Mouse (Mus musculus) hindbrain, embryonic 11.5 days (tissue): Measurements from ENCODE around the gene Tanc1. TPM values are rescaled to one million over a fixed set of nuclear protein-coding genes. Genes with fewer than 3 reads are reported as not detected.

Experiments
- ATAC-seq: fragments of 200-750 bp; cut with Nextera tagmentation; 2 replicates; pipeline ENCODE4 v1.8.0; 2017; ENCODE audit warnings: mild to moderate bottlenecking, moderate TSS enrichment, moderate library complexity; ENCODE audit not compliant: low FRiP score
- DNase-seq: peaks from one replicate; pipeline ENCODE4 v3.0.0-alpha.2; 2015; ENCODE audit warnings: low spot score
- H3K27ac ChIP-seq: fragments of 300-500 bp; sonication (generic); 2 replicates; pipeline ENCODE4 v1.5.1; 2014; ENCODE audit warnings: mild to moderate bottlenecking, low read depth, low read length
- H3K27me3 ChIP-seq: fragments of 300-500 bp; sonication (generic); 2 replicates; pipeline ENCODE4 v1.6.1; 2014; ENCODE audit warnings: mild to moderate bottlenecking, low read length, moderate library complexity, mixed read lengths; ENCODE audit not compliant: control insufficient read depth, insufficient read depth
- H3K36me3 ChIP-seq: fragments of 300-500 bp; sonication (generic); 2 replicates; pipeline ENCODE4 v1.6.1; 2014; ENCODE audit warnings: mild to moderate bottlenecking, low read length, moderate library complexity, mixed read lengths; ENCODE audit not compliant: control insufficient read depth, insufficient read depth
- H3K4me1 ChIP-seq: fragments of 300-500 bp; sonication (generic); replicated peaks from 2 replicates; pipeline ENCODE4 v1.6.1; 2014; ENCODE audit warnings: low read length, mixed read lengths; ENCODE audit not compliant: control insufficient read depth, insufficient read depth
- H3K4me2 ChIP-seq: fragments of 300-500 bp; sonication (generic); replicated peaks from 2 replicates; pipeline ENCODE4 v1.6.1; 2014; ENCODE audit warnings: mild to moderate bottlenecking, low read depth, low read length
- H3K4me3 ChIP-seq: fragments of 300-500 bp; sonication (generic); 2 replicates; pipeline ENCODE4 v1.5.1; 2014; ENCODE audit warnings: low read depth, low read length
- H3K9ac ChIP-seq: fragments of 300-500 bp; sonication (generic); 2 replicates; pipeline ENCODE4 v1.6.1; 2014; ENCODE audit warnings: low read depth, low read length
- H3K9me3 ChIP-seq: fragments of 300-500 bp; sonication (generic); 2 replicates; pipeline ENCODE4 v1.6.1; 2016; ENCODE audit warnings: low read length; ENCODE audit not compliant: control insufficient read depth
- WGBS: fragments of 180-500 bp; shearing (Covaris S2); extraction: QIAGEN DNeasy Blood & Tissue Kit; methylation state at CpG from one replicate; pipeline ENCODE4 v1.1.7; 2014; 5-methylcytosine and 5-hydroxymethylcytosine counted together
- polyA plus RNA-seq: library from polyadenylated mRNA; unstranded; fragments of >200 nt; fragmentation: Nextera tagmentation; extraction: Ambion mirVana; gene quantifications from 2 replicates; pipeline ENCODE4 v1.2.1, GENCODE M21; 2014

Gene Tanc1
- polyA plus RNA-seq, 1 experiment from 2014 or later, result 11.2 TPM

GRCm38 (mm10) chr2:59622514-59623139 lies 10.8 kb downstream of the Tanc1 start:
- Histone ChIP-seq H3K4me3 (no peak overlapping the region), H3K9ac (no peak overlapping the region), H3K4me1 (no peaks in the 10 kb centered on the region), H3K9me3 (no peaks in the 10 kb centered on the region), H3K36me3 (no peaks in the 10 kb centered on the region), H3K27ac (no peak overlapping the region), H3K27me3 (no peaks in the 10 kb centered on the region), H3K4me2 (no peak overlapping the region)
- no peak for DNase-seq
- 60% methylated on average over 6 of the region's 6 CpGs for WGBS
- no peak for ATAC-seq

- no peak overlapping the region for H3K9ac ChIP-seq
- no peak for DNase-seq
- WGBS, result 79% methylated on average over 5 of the region's 5 CpGs
These were observed 12.0 kb downstream of the Tanc1 start for GRCm38 (mm10) chr2:59623858-59624257.

GRCm38 (mm10) chr2:59625416-59625815 lies 13.6 kb downstream of the Tanc1 start:
- Histone ChIP-seq H3K9me3 (no peaks in the 10 kb centered on the region), H3K36me3 (no peaks in the 10 kb centered on the region), H3K27me3 (no peaks in the 10 kb centered on the region), H3K27ac (no peak overlapping the region), H3K4me2 (no peak overlapping the region), H3K4me3 (no peak overlapping the region), H3K4me1 (no peaks in the 10 kb centered on the region), H3K9ac (no peak overlapping the region)
- ATAC-seq (no peak), DNase-seq (no peak)
- WGBS, result 79% methylated on average over 2 of the region's 2 CpGs

More at GRCm38 (mm10) chr2:59623858-59624257, 12.0 kb downstream of the Tanc1 start:
- Histone ChIP-seq H3K4me2 (no peak overlapping the region), H3K36me3 (no peaks in the 10 kb centered on the region), H3K9me3 (no peaks in the 10 kb centered on the region), H3K4me1 (no peaks in the 10 kb centered on the region), H3K27me3 (no peaks in the 10 kb centered on the region), H3K27ac (no peak overlapping the region), H3K4me3 (no peak overlapping the region)
- ATAC-seq, result no peak

GRCm38 (mm10) chr2:59625927-59626326 lies 14.1 kb downstream of the Tanc1 start:
- Histone ChIP-seq H3K27me3 (no peaks in the 10 kb centered on the region), H3K4me1 (no peaks in the 10 kb centered on the region), H3K27ac (no peak overlapping the region), H3K9me3 (no peaks in the 10 kb centered on the region), H3K36me3 (no peaks in the 10 kb centered on the region), H3K9ac (no peak overlapping the region), H3K4me3 (no peak overlapping the region), H3K4me2 (no peak overlapping the region)
- DNase-seq, result no peak
- 87% methylated on average over 8 of the region's 8 CpGs for WGBS
- ATAC-seq, result no peak

GRCm38 (mm10) chr2:59626422-59626821 lies 14.6 kb downstream of the Tanc1 start:
- no peaks in the 10 kb centered on the region for H3K36me3 ChIP-seq
- DNase-seq (no peak), ATAC-seq (no peak)
- H3K4me3 ChIP-seq, result no peak overlapping the region
- no peak overlapping the region for H3K9ac ChIP-seq
- WGBS, result 74% methylated on average over 3 of the region's 3 CpGs
- H3K9me3 ChIP-seq, result no peaks in the 10 kb centered on the region
- H3K4me2 ChIP-seq, result no peak overlapping the region
- H3K27me3 ChIP-seq, result no peaks in the 10 kb centered on the region
- H3K4me1 ChIP-seq, result no peaks in the 10 kb centered on the region
- no peak overlapping the region for H3K27ac ChIP-seq

GRCm38 (mm10) chr2:59627502-59627901 lies 15.7 kb downstream of the Tanc1 start:
- DNase-seq (no peak), ATAC-seq (no peak)
- Histone ChIP-seq H3K4me3 (no peak overlapping the region), H3K27me3 (no peaks in the 10 kb centered on the region), H3K27ac (no peak overlapping the region), H3K9me3 (no peaks in the 10 kb centered on the region), H3K4me2 (no peak overlapping the region), H3K4me1 (no peaks in the 10 kb centered on the region), H3K36me3 (no peaks in the 10 kb centered on the region), H3K9ac (no peak overlapping the region)
- 20% methylated on average over 1 of the region's 1 CpGs for WGBS

- H3K4me1 ChIP-seq, result no peaks in the 10 kb centered on the region
- DNase-seq, result no peak
- ATAC-seq, result no peak
- WGBS, result 83% methylated on average over 17 of the region's 17 CpGs
- H3K27ac ChIP-seq, result no peak overlapping the region
- no peak overlapping the region for H3K4me2 ChIP-seq
- no peaks in the 10 kb centered on the region for H3K9me3 ChIP-seq
- H3K36me3 ChIP-seq, result no peaks in the 10 kb centered on the region
- no peak overlapping the region for H3K4me3 ChIP-seq
- H3K27me3 ChIP-seq, result no peaks in the 10 kb centered on the region
- no peak overlapping the region for H3K9ac ChIP-seq
These were observed 16.4 kb downstream of the Tanc1 start for GRCm38 (mm10) chr2:59628057-59628901.

- ATAC-seq (no peak), DNase-seq (no peak)
- Histone ChIP-seq H3K27ac (no peak overlapping the region), H3K27me3 (no peaks in the 10 kb centered on the region), H3K9me3 (no peaks in the 10 kb centered on the region), H3K4me1 (no peaks in the 10 kb centered on the region), H3K36me3 (no peaks in the 10 kb centered on the region), H3K4me2 (no peak overlapping the region), H3K9ac (no peak overlapping the region), H3K4me3 (no peak overlapping the region)
- 87% methylated on average over 4 of the region's 4 CpGs for WGBS
These were observed 18.0 kb downstream of the Tanc1 start for GRCm38 (mm10) chr2:59629829-59630228.

GRCm38 (mm10) chr2:59631406-59631805 lies 19.6 kb downstream of the Tanc1 start:
- Histone ChIP-seq H3K36me3 (no peaks in the 10 kb centered on the region), H3K9ac (no peak overlapping the region), H3K27ac (no peak overlapping the region), H3K27me3 (no peaks in the 10 kb centered on the region), H3K4me1 (no peaks in the 10 kb centered on the region), H3K9me3 (no peaks in the 10 kb centered on the region), H3K4me2 (no peak overlapping the region), H3K4me3 (no peak overlapping the region)
- no peak for DNase-seq
- no peak for ATAC-seq
- 87% methylated on average over 5 of the region's 5 CpGs for WGBS
